Mouse (Mus musculus): ENCODE measurements around the gene Syngr4.
"Not testable (repeated sequence)": the region's sequence is repeated elsewhere in the genome, so short reads cannot be mapped to it uniquely, and the experiment has no call there.

The Syngr4 gene

DNA sequence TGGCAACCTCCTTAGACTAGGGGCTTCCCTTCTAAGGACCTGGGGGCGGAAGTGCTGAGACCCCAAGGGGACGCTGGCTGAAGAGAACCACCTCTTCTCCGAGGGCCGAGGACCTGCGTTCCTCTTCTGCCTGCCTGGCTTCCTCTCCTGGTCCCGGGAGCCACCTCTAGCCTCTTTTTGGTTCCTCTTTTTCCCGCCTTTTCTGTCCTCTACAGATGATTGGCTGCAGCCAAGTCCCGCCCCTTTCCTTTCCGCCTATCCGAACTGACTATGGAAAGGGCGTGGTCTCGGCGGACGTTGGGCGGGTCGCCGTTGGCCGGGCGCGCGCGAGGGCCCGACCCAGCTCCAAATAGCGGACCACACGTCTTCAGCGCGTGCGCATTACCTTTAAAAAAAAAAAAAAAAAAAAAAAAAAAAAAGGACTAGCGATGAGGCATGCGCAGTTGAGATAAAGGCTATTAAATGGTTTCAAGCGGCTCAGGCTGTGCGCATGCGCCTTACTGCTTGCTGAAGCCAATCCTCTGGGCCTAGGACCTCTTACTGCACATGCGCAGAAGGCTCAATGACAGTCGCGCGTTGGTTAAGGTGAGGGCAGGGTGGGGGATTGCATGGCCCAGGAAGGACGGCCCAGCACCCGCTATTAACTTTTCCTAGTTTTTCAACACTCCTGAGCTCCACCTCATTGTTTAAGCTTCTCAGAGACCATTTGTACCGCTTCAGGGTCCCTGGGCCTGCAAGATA lies at the start of gene Syngr4, which contains the start of gene Tmem143:
Gene Syngr4, minus strand, starts transcription at position 198 of the 741 bp plus-strand sequence.
Gene Tmem143, plus strand, starts transcription at position 425 of the 741 bp plus-strand sequence.
- Histone ChIP-seq H3K27me3 (ENCODE audit: control insufficient read depth, insufficient read depth, low read length, poor library complexity, severe bottlenecking) (no peaks in the 10 kb centered on the region), H3K36me3 (ENCODE audit: control insufficient read depth, insufficient read depth, low read length, poor library complexity, severe bottlenecking) (no peaks in the 10 kb centered on the region)
- DNase-seq (ENCODE audit: low read depth, low spot score), result peak; percentile 99

- H3K36me3 ChIP-seq (ENCODE audit: control insufficient read depth, insufficient read depth, low read length, poor library complexity, severe bottlenecking); H3K27me3 ChIP-seq (ENCODE audit: control insufficient read depth, insufficient read depth, low read length, poor library complexity, severe bottlenecking): not testable (repeated sequence)
- peak; percentile 28 for DNase-seq (ENCODE audit: low read depth, low spot score)
These were observed 46.8 kb upstream of the Syngr4 start for GRCm38 (mm10) chr7:45943280-45943679.

DNA sequence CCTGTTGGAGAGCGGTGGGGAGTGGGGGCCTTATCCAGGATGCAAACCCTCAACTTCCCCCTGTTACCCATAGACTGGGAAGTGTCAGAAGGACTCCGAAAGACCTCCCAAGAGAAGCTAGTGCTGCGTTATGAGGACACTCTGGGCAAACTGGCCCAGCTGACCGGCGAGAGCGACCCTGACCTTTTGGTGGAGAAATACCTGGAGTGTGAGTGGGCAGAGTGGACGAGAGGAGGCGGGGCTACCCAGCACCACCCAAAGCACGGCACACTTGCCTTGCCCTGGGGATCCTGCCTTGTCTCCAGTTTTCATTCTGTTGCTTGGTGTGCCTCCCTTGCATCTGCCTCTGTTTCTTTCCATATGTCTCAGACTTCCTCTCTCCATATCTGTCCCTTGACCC lies 45.5 kb upstream of the Syngr4 start:
- no peak for DNase-seq (ENCODE audit: low read depth, low spot score)
- Histone ChIP-seq H3K27me3 (ENCODE audit: control insufficient read depth, insufficient read depth, low read length, poor library complexity, severe bottlenecking) (no peaks in the 10 kb centered on the region), H3K36me3 (ENCODE audit: control insufficient read depth, insufficient read depth, low read length, poor library complexity, severe bottlenecking) (no peaks in the 10 kb centered on the region)

DNA sequence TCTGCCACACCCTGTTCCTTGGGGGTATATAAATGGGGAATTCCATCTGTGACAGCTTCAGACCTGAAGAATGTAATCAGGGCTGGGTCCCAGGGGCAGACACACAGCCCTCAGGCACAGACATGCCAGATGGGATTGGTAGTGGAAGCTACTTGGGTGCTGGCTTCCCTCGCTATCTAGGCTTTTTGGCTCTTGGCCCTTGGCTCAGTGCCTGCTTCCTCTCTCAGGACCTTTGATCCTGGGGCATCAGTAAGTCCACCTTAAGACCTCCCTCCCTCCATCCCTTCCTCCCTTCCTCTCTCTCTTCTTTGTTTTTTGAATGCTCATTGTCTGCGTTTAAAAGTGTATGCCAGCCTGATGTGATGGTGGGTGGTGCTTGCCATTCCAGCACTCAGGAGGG lies 43.3 kb upstream of the Syngr4 start:
- Histone ChIP-seq H3K27me3 (ENCODE audit: control insufficient read depth, insufficient read depth, low read length, poor library complexity, severe bottlenecking) (no peaks in the 10 kb centered on the region), H3K36me3 (ENCODE audit: control insufficient read depth, insufficient read depth, low read length, poor library complexity, severe bottlenecking) (no peaks in the 10 kb centered on the region)
- DNase-seq (ENCODE audit: low read depth, low spot score), result no peak

DNA sequence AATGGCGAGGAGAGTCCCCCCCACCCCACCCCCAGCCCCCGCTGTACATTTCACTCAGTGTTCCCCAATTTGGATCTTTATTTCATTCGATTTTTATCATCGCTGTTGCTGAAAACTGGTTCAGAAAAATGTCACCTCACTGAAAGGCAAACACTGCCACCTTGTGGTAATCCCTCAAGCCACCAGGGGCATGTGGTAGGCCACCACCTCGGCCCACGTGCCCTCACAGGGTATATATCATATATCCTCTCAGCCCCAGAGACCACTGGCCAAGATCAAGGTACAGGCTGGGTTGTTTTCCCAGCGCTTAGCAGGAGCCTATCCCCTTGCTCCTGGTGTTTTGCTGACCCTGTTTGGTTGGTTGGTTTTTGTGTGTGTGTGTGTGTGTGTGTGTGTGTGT lies 38.6 kb upstream of the Syngr4 start:
- Histone ChIP-seq H3K36me3 (ENCODE audit: control insufficient read depth, insufficient read depth, low read length, poor library complexity, severe bottlenecking) (no peaks in the 10 kb centered on the region), H3K27me3 (ENCODE audit: control insufficient read depth, insufficient read depth, low read length, poor library complexity, severe bottlenecking) (no peaks in the 10 kb centered on the region)
- peak; percentile 90 for DNase-seq (ENCODE audit: low read depth, low spot score)

- not testable (repeated sequence) for H3K36me3 ChIP-seq (ENCODE audit: control insufficient read depth, insufficient read depth, low read length, poor library complexity, severe bottlenecking); DNase-seq (ENCODE audit: low read depth, low spot score); H3K27me3 ChIP-seq (ENCODE audit: control insufficient read depth, insufficient read depth, low read length, poor library complexity, severe bottlenecking)
These were observed 37.3 kb upstream of the Syngr4 start for GRCm38 (mm10) chr7:45933766-45934165.

- Histone ChIP-seq H3K36me3 (ENCODE audit: control insufficient read depth, insufficient read depth, low read length, poor library complexity, severe bottlenecking) (no peaks in the 10 kb centered on the region), H3K27me3 (ENCODE audit: control insufficient read depth, insufficient read depth, low read length, poor library complexity, severe bottlenecking) (no peaks in the 10 kb centered on the region)
- DNase-seq (ENCODE audit: low read depth, low spot score), result no peak
These were observed 33.2 kb upstream of the Syngr4 start for GRCm38 (mm10) chr7:45929688-45930087.

- no peak for DNase-seq (ENCODE audit: low read depth, low spot score)
- no peaks in the 10 kb centered on the region for H3K27me3 ChIP-seq (ENCODE audit: control insufficient read depth, insufficient read depth, low read length, poor library complexity, severe bottlenecking)
- H3K36me3 ChIP-seq (ENCODE audit: control insufficient read depth, insufficient read depth, low read length, poor library complexity, severe bottlenecking), result no peaks in the 10 kb centered on the region
These were observed 32.2 kb upstream of the Syngr4 start for GRCm38 (mm10) chr7:45928626-45929295.

GRCm38 (mm10) chr7:45924429-45924816 lies 27.9 kb upstream of the Syngr4 start:
- no peaks in the 10 kb centered on the region for H3K27me3 ChIP-seq (ENCODE audit: control insufficient read depth, insufficient read depth, low read length, poor library complexity, severe bottlenecking)
- no peaks in the 10 kb centered on the region for H3K36me3 ChIP-seq (ENCODE audit: control insufficient read depth, insufficient read depth, low read length, poor library complexity, severe bottlenecking)
- peak; percentile 65 for DNase-seq (ENCODE audit: low read depth, low spot score)

- DNase-seq (ENCODE audit: low read depth, low spot score), result peak; percentile 76
- Histone ChIP-seq H3K27me3 (ENCODE audit: control insufficient read depth, insufficient read depth, low read length, poor library complexity, severe bottlenecking) (no peaks in the 10 kb centered on the region), H3K36me3 (ENCODE audit: control insufficient read depth, insufficient read depth, low read length, poor library complexity, severe bottlenecking) (peaks cover 3% of the 10 kb centered on the region; the same call in 1 of the 2 replicates)
These were observed 27.4 kb upstream of the Syngr4 start, which contains the start of gene Ccdc114 for GRCm38 (mm10) chr7:45923762-45924428. Ccdc114 (plus strand) TSS chr7:45924072.

GRCm38 (mm10) chr7:45922928-45923761 lies 26.6 kb upstream of the Syngr4 start:
- no peaks in the 10 kb centered on the region for H3K27me3 ChIP-seq (ENCODE audit: control insufficient read depth, insufficient read depth, low read length, poor library complexity, severe bottlenecking)
- peak; percentile 99 for DNase-seq (ENCODE audit: low read depth, low spot score)

DNA sequence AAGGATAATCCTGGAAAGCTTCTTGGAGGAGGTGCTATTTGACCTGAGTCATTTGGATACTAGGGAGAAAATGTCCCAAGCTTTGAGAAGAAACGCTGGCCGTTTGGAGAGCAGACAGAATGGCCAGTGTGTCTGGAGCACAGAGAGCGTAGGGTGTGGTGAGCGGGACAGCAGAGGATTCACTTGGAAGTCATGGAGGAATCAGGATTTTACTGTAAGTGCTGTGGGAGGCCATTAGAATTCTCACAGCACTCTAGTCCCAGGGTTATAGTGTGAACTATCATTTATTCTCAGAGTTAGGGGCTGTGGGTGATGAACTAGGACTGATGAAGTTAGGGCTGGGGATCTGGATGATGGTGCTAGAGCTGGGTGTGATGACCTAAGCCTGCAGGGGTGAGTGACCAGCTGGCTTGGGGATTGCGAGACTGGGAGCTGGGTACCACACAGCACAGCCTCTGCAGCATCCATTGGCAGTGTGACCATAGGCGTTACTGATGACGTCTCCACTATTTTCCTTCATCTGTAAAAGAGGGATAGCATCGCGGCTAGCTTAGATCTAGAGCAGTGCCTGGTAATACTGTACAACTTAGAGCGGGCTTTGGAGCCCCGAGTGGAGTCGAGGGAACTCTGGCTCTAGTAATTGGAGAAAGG lies 25.6 kb upstream of the Syngr4 start:
- peaks cover 9% of the 10 kb centered on the region; the same call in 1 of the 2 replicates for H3K36me3 ChIP-seq (ENCODE audit: control insufficient read depth, insufficient read depth, low read length, poor library complexity, severe bottlenecking)
- DNase-seq (ENCODE audit: low read depth, low spot score), result peak; percentile 28
- no peaks in the 10 kb centered on the region for H3K27me3 ChIP-seq (ENCODE audit: control insufficient read depth, insufficient read depth, low read length, poor library complexity, severe bottlenecking)

More at GRCm38 (mm10) chr7:45922928-45923761, 26.6 kb upstream of the Syngr4 start:
- H3K36me3 ChIP-seq (ENCODE audit: control insufficient read depth, insufficient read depth, low read length, poor library complexity, severe bottlenecking), result peaks cover 5% of the 10 kb centered on the region; the same call in 1 of the 2 replicates

DNA sequence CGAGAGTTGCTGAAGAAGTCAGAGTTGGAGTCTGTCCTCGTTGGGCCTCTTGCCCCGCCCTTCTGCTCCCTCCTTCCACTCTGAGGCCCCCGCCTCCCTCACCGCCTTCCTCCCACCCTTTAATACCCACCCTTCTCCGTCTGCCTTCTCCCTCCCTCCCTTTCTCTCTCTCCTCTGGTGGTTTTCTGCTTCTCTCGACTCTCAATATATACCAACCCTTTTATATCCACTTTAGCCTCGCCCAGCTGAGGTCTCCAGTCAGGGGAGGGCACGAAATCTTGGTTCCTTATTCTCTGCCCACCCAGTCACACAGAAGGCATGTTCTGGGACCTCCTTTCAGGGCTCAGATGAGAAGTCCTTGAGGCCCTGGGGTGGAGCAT lies 24.7 kb upstream of the Syngr4 start, which contains the start of gene Emp3:
Gene Emp3, minus strand, starts transcription at position 163 of the 380 bp plus-strand sequence.
- Histone ChIP-seq H3K27me3 (ENCODE audit: control insufficient read depth, insufficient read depth, low read length, poor library complexity, severe bottlenecking) (no peaks in the 10 kb centered on the region), H3K36me3 (ENCODE audit: control insufficient read depth, insufficient read depth, low read length, poor library complexity, severe bottlenecking) (peaks cover 9% of the 10 kb centered on the region; the same call in 1 of the 2 replicates)
- DNase-seq (ENCODE audit: low read depth, low spot score), result peak; percentile 90
